Mouse (Mus musculus) frontal cortex, postnatal 10 days (tissue): Measurements from ENCODE around the gene Carmil2.

Source experiments
- DNase-seq, 2 experiments: peaks; one replicate each; pipeline ENCODE4 v3.0.0; 2022; ENCODE audit warnings: low spot score in 2 of 2, mixed read lengths in 1 of 2

The Carmil2 gene

GRCm38 (mm10) chr8:105695080-105695780 lies 9.2 kb downstream of the Carmil2 start:
- DNase-seq = no peak

- DNase-seq = no peak
Observed at GRCm38 (mm10) chr8:105697196-105697780, 11.2 kb downstream of the Carmil2 start.

- no peak for DNase-seq
Observed at GRCm38 (mm10) chr8:105698734-105699133, 12.7 kb downstream of the Carmil2 start.

GRCm38 (mm10) chr8:105699488-105700215 lies 13.6 kb downstream of the Carmil2 start:
- DNase-seq = no peak

- DNase-seq = no peak
Observed at GRCm38 (mm10) chr8:105700566-105700965, 14.5 kb downstream of the Carmil2 start.

- DNase-seq = peak; percentile 88 to 94
Observed at GRCm38 (mm10) chr8:105700966-105701824, 15.1 kb downstream of the Carmil2 start, which contains the start of the genes Acd and Pard6a. Acd (minus strand) TSS chr8:105701102. Pard6a (plus strand) TSS chr8:105701148.

- no peak for DNase-seq
Observed at GRCm38 (mm10) chr8:105702001-105702401, 15.9 kb downstream of the Carmil2 start.

GRCm38 (mm10) chr8:105702731-105703415 lies 16.8 kb downstream of the Carmil2 start:
- no peak for DNase-seq

GRCm38 (mm10) chr8:105704146-105704812 lies 18.2 kb downstream of the Carmil2 start:
- no peak for DNase-seq

- DNase-seq = no peak
Observed at GRCm38 (mm10) chr8:105704955-105705354, 18.9 kb downstream of the Carmil2 start.

GRCm38 (mm10) chr8:105706426-105706825 lies 20.4 kb downstream of the Carmil2 start:
- no peak for DNase-seq

- DNase-seq = peak; percentile 85 to 88
Observed at GRCm38 (mm10) chr8:105707498-105708403, 21.7 kb downstream of the Carmil2 start, which contains the start of the genes 4933405L10Rik and Enkd1. 4933405L10Rik (plus strand) TSS chr8:105707655. Enkd1 (minus strand) TSS chr8:105708210.

GRCm38 (mm10) chr8:105708675-105709074 lies 22.6 kb downstream of the Carmil2 start:
- DNase-seq = no peak

- no peak for DNase-seq
Observed at GRCm38 (mm10) chr8:105709317-105709716, 23.2 kb downstream of the Carmil2 start.

GRCm38 (mm10) chr8:105712286-105712685 lies 26.2 kb downstream of the Carmil2 start:
- DNase-seq = no peak

GRCm38 (mm10) chr8:105714139-105714538 lies 28.1 kb downstream of the Carmil2 start:
- peak in 1 of 2 experiments; percentile 73 for DNase-seq

- DNase-seq = no peak
Observed at GRCm38 (mm10) chr8:105715042-105715441, 29.0 kb downstream of the Carmil2 start.

- no peak for DNase-seq
Observed at GRCm38 (mm10) chr8:105716302-105716945, 30.4 kb downstream of the Carmil2 start.

GRCm38 (mm10) chr8:105719637-105720036 lies 33.6 kb downstream of the Carmil2 start:
- DNase-seq = no peak
